Mouse (Mus musculus): Measurements from ENCODE around the gene Sntg2. TPM values are rescaled to one million over a fixed set of nuclear protein-coding genes. Genes with fewer than 3 reads are reported as not detected.

Sntg2 gene
- total RNA-seq, 2 experiments from 2014 or later = 2.8 to 3.8 TPM

GRCm38 (mm10) chr12:30286888-30287573 lies 86.1 kb downstream of the Sntg2 start:
- DNase-seq (ENCODE audit: low spot score in 2 of 2) = no peak

GRCm38 (mm10) chr12:30283741-30284140 lies 89.4 kb downstream of the Sntg2 start:
- no peak for DNase-seq (ENCODE audit: low spot score in 2 of 2)

- no peak for DNase-seq (ENCODE audit: low spot score in 2 of 2)
Observed at GRCm38 (mm10) chr12:30272242-30272985, 100.8 kb downstream of the Sntg2 start.

GRCm38 (mm10) chr12:30264206-30264605 lies 109.0 kb downstream of the Sntg2 start:
- no peak for DNase-seq (ENCODE audit: low spot score in 2 of 2)

GRCm38 (mm10) chr12:30261187-30261586 lies 112.0 kb downstream of the Sntg2 start:
- DNase-seq (ENCODE audit: low spot score in 2 of 2) = no peak

- DNase-seq (ENCODE audit: low spot score in 2 of 2) = no peak
Observed at GRCm38 (mm10) chr12:30258641-30259040, 114.5 kb downstream of the Sntg2 start.

- no peak for DNase-seq (ENCODE audit: low spot score in 2 of 2)
Observed at GRCm38 (mm10) chr12:30257664-30258063, 115.5 kb downstream of the Sntg2 start.

GRCm38 (mm10) chr12:30256207-30256606 lies 117.0 kb downstream of the Sntg2 start:
- no peak for DNase-seq (ENCODE audit: low spot score in 2 of 2)

GRCm38 (mm10) chr12:30254581-30254980 lies 118.6 kb downstream of the Sntg2 start:
- DNase-seq (ENCODE audit: low spot score in 2 of 2) = no peak

- DNase-seq (ENCODE audit: low spot score in 2 of 2) = no peak
Observed at GRCm38 (mm10) chr12:30252381-30252780, 120.8 kb downstream of the Sntg2 start.

- no peak for DNase-seq (ENCODE audit: low spot score in 2 of 2)
Observed at GRCm38 (mm10) chr12:30251283-30251829, 121.8 kb downstream of the Sntg2 start.

GRCm38 (mm10) chr12:30249068-30249467 lies 124.1 kb downstream of the Sntg2 start:
- no peak for DNase-seq (ENCODE audit: low spot score in 2 of 2)

GRCm38 (mm10) chr12:30246286-30246945 lies 126.8 kb downstream of the Sntg2 start:
- DNase-seq (ENCODE audit: low spot score in 2 of 2) = no peak

GRCm38 (mm10) chr12:30244194-30244593 lies 129.0 kb downstream of the Sntg2 start:
- DNase-seq (ENCODE audit: low spot score in 2 of 2) = no peak

GRCm38 (mm10) chr12:30240891-30241290 lies 132.3 kb downstream of the Sntg2 start:
- no peak for DNase-seq (ENCODE audit: low spot score in 2 of 2)

- no peak for DNase-seq (ENCODE audit: low spot score in 2 of 2)
Observed at GRCm38 (mm10) chr12:30234940-30235339, 138.2 kb downstream of the Sntg2 start.

GRCm38 (mm10) chr12:30228004-30228403 lies 145.2 kb downstream of the Sntg2 start:
- DNase-seq (ENCODE audit: low spot score in 2 of 2) = no peak

GRCm38 (mm10) chr12:30226247-30226646 lies 146.9 kb downstream of the Sntg2 start:
- no peak for DNase-seq (ENCODE audit: low spot score in 2 of 2)

- no peak for DNase-seq (ENCODE audit: low spot score in 2 of 2)
Observed at GRCm38 (mm10) chr12:30216762-30217441, 156.3 kb downstream of the Sntg2 start.

GRCm38 (mm10) chr12:30214761-30215160 lies 158.4 kb downstream of the Sntg2 start:
- DNase-seq (ENCODE audit: low spot score in 2 of 2) = no peak

- DNase-seq (ENCODE audit: low spot score in 2 of 2) = no peak
Observed at GRCm38 (mm10) chr12:30210388-30210787, 162.8 kb downstream of the Sntg2 start.

All from adrenal gland, postnatal 4 days (tissue).